Mouse (Mus musculus) granulocyte monocyte progenitor cell, adult 5-6 weeks (primary cell): ENCODE data around the gene Stox2. TPM values are rescaled to one million over a fixed set of nuclear protein-coding genes. Genes with fewer than 3 reads are reported as not detected.

ENCODE experiments used
- ATAC-seq: replicated peaks from 2 replicates; pipeline ENCODE4 v1.8.0; 2016; ENCODE audit warnings: mild to moderate bottlenecking, moderate TSS enrichment, inconsistent platforms; ENCODE audit not compliant: poor library complexity, severe bottlenecking
- total RNA-seq, 2 experiments: library from RNA; stranded (forward) in 1 of 2; stranded (reverse) in 1 of 2; fragments of 200-712, 200-1000 nt in 1 of 2; fragments of >200 nt in 1 of 2; fragmentation: Nextera tagmentation in 1 of 2; gene quantifications; 2 replicates each; pipeline ENCODE4 v1.2.3; 2014 to 2017

Stox2 gene
- total RNA-seq, 2 experiments from 2014 or later: 1.0 to 2.4 TPM

DNA sequence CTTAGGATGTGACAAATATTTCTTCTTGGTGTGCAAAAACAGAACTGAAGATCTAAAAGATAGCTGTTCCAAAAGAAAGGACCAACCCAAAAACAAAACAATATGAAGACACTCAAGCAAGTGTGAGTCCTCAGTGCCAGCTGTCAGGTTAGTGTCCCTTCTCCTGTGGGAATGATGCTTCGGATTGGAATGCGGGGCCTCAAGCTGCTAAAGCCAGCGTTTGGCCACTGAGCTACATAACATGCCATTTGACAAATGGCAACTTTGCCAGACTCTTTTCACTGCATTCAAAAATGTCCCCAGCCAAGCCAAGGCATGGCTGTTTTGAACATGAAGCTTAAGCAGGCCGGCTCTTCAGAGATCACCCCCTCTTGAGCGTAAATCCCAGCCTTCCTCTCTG is 124.9 kb downstream of the Stox2 start:
- no peak for ATAC-seq

DNA sequence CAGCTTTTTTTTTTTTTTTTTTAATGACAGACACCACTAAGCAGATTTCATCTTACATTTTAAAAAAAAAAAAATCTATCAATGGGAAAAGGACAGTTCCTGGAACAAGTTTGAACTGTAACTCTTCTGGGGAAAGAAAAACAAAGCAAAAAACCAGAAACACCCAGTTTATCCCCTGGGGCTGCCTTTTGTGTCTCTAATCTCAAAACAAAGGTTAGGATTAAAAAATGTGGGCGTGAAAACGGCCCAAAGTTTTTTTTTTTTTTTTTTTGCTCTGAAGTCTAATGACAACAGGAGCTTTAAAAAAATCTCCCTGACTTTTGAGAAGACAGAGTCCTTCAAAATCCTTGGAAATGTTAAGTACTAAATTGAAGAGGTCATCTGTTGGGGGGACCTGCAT is 125.5 kb downstream of the Stox2 start:
- no peak for ATAC-seq

GRCm38 (mm10) chr8:47318468-47318867 is 127.7 kb downstream of the Stox2 start:
- no peak for ATAC-seq

DNA sequence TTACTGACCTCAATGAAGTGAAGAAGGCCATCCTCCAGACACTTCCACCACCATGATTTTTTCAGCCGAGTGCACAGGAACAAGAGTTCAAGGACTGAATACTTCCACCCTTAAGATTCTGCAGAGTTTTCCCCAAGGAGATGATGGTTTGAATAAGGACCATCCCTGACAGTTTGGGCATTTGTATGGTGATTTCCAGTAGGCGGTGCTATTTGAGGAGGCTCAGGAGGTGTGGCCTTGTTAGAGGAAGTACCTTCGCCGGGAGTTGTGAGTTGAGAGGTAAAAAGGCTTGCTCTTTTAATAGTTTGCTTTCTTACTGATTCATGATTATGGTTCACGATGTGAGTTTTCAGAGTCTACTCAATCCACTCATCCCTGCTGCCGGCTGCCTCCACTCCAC is 138.0 kb downstream of the Stox2 start:
- no peak for ATAC-seq

- no peak for ATAC-seq
These were observed 139.8 kb downstream of the Stox2 start for GRCm38 (mm10) chr8:47306372-47306771.

DNA sequence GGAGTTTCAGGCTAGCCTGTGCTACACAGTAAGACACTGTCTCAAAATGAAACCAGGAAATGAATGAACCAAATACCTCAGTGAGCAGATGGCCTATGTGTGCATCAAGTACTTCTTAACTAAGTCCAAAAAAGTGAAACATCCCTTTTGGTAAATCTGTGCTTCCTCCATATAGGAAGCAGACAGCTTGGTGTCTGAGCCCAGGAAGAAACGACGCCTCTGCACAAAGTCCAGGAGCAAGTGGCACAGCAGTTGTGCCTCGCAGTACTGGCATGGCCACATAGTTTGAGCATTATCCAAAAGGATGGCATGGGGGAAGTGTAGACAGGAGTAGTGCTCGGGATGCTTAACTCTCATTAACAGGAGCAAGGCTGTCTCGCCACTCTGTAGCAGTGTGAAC is 140.3 kb downstream of the Stox2 start:
- ATAC-seq: no peak

DNA sequence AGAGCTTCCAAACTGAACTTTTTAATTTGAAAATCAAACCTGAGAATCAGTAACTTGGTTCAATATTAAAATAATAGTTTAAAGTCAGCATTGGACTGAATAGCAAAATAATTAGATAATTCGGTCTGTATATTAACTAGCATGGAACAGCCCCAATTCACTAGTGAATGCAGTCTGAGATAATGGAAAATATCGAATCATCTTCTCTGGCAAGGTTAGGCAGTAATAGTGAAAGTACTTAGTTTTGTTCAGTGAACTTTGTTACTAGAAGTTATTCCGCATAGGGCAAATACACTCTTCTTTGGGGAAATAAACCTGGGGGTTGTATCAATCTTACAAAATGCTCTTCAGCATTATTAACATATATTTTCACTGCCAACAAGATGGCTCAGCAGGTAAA is 147.7 kb downstream of the Stox2 start:
- no peak for ATAC-seq

- ATAC-seq: no peak
These were observed 156.5 kb downstream of the Stox2 start for GRCm38 (mm10) chr8:47289641-47290040.

DNA sequence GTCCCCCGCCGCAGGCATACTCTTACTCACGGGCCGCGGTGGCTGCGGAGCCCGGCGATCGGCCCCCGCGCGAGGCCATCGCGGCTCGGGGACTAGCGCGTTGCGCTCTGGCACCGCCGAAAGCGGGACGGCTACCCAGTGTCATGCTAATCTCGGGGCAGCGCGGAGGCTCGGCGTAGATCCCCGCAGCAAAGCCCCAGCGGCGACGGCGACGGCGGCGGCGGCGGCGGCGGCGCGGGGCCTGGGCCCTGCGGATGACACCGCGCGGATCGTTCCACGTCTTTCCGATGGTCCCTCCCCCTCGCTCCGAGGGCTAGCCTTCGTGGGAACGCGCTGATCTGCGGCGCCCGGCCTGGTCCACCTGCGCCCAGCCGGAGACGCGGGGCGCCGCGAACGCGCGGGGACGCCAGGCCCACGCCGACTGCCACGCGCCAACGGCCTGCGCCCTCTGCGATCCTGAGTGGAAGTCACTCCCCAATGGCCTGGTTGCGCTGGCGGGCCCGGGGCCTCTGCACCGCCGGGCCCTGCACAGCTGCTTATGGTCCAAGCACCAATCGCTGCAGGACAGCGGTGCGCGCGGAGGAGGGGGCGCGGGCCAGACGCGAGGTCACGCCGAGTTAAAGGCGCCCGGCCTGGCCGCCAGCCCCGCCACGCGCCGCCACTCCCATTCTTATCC is 157.2 kb downstream of the Stox2 start:
- 0 out of 2 replicates have a peak, but pooled peaks have one; percentile 17 for ATAC-seq

DNA sequence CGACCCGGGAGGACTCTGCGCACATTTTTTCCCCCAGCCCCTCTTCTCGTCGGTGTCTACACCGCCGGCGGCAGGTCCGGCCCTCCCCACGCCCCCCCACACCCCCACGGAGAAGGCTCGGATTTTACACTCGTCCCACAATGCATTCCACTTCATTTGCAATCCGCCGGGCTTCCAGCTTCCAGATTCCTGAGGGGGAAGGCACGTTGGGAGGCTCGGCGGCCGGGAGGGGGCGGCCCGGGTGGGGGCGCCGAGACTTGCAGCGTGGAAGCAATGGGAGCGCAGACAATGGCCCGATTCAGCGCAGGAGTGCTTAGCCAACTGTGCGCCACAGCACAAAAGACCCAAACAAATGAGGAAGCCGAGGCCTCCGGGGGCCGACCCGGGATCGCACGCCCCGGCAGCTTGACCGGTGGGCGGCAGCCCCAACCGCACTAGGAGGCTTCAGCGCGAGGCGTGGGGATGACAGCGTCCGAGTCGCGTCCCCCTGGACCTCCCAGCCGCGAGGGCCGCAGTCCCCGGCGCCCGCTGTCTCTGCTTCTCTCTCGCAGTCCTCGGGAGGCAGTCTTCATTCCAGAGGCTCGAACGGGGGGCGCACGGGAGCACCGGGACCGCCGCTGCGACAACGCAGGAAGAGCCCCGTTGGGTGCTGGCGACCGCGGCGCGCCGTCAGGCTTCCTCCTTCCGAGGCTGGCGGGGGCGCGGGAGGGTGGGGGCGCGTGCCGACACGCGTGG is 157.9 kb downstream of the Stox2 start:
- peak; percentile 70 for ATAC-seq

GRCm38 (mm10) chr8:47287641-47288130 is 158.5 kb downstream of the Stox2 start:
- peak; percentile 28 for ATAC-seq

DNA sequence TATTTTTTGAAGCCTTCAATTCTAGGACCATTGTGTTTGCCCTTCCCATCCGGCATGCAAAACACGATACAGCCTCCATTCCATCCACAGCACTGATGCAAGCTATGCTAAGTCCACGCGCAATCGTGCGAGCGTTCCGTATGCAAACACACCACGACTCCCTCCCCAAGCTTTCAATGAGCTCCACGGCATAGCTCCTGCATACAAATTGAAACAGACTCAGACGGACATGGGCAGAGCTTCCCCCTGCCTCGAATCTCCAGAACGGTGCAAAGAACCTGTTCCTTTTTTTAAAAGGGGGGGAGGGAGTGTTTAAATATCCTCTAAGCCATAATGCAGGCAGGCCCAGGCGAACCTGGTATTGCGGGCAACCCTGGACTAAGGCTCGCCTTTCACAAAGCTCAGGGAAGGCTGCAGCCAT is 159.0 kb downstream of the Stox2 start:
- ATAC-seq: peak; percentile 24; the same call in 1 of the 2 replicates

DNA sequence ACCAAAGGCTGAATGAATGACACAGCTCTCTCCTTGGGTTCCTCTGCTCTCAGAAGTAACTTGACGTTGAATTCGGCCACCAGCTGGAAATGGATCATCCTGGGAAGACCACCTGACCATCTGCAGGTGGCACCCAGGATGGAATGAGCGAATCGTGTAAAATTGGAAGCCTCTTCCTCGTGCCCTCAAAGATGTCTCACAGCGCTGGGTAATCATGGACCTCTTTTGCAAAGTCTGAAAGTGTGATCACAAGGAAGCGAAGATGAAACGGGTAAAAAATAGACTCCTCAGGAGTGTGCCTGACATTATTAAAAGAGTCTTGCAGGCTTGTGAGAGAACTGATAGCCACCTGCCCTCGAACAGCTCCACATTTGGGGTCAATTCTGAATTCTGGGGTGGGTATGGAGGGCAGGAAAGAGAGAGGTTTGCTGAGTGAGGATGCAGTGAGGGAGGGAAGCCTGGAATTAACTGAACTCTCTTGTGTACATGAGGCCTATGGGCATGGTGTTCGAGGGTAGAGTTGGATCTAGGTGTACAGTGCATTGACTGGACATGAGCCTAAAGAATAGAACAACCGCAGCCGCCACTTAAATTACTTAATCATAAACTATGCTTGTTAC is 160.0 kb downstream of the Stox2 start:
- ATAC-seq: 0 out of 2 replicates have a peak, but pooled peaks have one; percentile 5

GRCm38 (mm10) chr8:47285435-47285834 is 160.7 kb downstream of the Stox2 start:
- no peak for ATAC-seq

GRCm38 (mm10) chr8:47284329-47285326 is 161.5 kb downstream of the Stox2 start:
- ATAC-seq: no peak

- ATAC-seq: no peak
These were observed 166.3 kb downstream of the Stox2 start for GRCm38 (mm10) chr8:47279898-47280297.

DNA sequence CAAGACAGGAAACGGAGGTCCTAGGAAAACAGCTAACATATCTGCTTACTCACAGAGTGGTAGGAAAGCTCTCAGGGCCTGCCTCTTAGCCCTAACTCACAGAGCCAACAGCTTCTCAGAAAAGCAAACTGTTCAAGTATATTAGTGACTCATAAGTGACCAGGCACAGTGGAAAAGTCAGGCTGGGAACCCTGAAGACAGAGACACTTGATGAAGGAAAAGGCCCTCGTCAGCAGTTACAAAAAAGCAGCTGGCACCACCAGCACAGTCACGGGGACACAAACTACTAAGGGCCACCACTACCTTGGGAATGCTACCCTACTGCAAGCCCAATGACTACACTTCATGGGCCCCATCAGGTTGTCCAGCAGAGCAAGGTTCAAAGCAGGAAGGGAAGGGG is 168.0 kb downstream of the Stox2 start:
- no peak for ATAC-seq

DNA sequence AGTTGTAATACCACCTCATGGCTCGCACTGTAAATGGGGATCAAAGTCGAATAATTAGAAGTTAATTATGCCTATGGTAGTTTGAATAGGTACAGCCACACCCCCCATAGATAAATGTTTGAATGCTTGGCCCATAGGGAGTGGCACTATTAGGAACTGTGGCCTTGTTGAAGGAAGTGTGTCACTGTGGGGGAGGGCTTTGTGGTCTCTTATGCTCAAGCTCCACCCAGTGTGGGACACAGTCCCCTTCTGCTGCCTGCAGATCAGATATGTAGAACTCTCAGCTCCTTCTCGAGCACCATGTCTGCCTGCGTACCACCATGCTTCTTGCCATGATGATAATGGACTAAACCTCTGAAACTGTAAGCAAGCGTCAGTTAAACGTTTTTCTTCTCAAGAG is 177.2 kb downstream of the Stox2 start:
- ATAC-seq: peak; percentile 31

DNA sequence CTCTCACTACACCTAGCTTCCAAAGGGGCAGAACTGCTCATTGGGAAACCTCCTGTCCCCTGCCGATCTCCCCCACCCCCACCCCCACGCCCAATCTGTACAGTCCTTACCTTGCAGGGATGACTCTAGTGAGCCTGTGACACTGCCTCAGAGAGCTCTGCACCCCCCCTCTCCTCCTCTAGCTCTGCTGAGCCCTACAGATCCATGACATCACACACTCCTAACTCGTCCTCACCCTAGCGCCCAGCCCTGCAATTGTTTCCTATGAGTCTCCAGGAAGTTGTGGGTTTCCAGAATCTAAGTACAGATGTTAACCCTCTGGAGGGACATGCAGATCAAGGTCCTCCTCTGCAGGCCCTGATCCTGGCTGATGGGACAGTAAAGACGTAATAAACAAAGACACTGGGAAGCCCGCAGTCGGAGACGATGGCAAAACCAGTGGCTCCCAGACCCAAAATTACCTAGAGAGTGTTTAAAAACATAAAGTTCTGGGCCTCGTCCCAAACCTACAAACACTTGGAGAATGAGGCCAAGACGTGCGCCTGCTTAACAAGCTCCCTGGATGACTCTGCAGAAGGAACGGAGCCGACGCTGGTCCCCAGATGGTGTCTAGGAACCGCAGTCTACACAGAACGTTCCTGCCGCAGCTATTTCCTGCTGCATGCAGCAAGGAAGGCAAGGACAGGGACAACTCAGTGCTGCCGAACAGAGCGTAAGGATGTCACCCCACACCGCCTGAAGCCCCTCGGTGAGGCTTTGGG is 177.9 kb downstream of the Stox2 start:
- peak; percentile 84 for ATAC-seq
